Mouse (Mus musculus): ENCODE results near the gene Igf2r. TPM values are rescaled to one million over a fixed set of nuclear protein-coding genes. Genes with fewer than 3 reads are reported as not detected.

Gene Igf2r
- total and polyA plus RNA-seq, 2 experiments from 2014 or later, result 4.6 to 36.0 TPM

- Histone ChIP-seq H3K9ac (no peak overlapping the region), H3K27me3 (ENCODE audit: insufficient read depth, low read length) (no peaks in the 10 kb centered on the region), H3K9me3 (ENCODE audit: low read length) (no peaks in the 10 kb centered on the region), H3K27ac (ENCODE audit: low read depth, low read length) (no peak overlapping the region), H3K4me3 (ENCODE audit: low read depth, low read length) (no peak overlapping the region), H3K4me2 (ENCODE audit: low read depth) (no peak overlapping the region), H3K4me1 (ENCODE audit: insufficient read depth) (no peaks in the 10 kb centered on the region), H3K36me3 (ENCODE audit: insufficient read depth) (no peaks in the 10 kb centered on the region)
- WGBS, result 88% methylated on average over 5 of the region's 5 CpGs
- no peak for TF ChIP-seq CTCF (IDR thresholded peaks at IDR 0.05; ENCODE audit: low read depth)
- DNase-seq (no peak), ATAC-seq (no peak)
Measured at GRCm38 (mm10) chr17:12671029-12671605, 98.3 kb downstream of the Igf2r start.

GRCm38 (mm10) chr17:12669363-12669679 is 100.1 kb downstream of the Igf2r start:
- ATAC-seq (no peak), DNase-seq (no peak)
- H3K9me3 ChIP-seq (ENCODE audit: low read length), result no peaks in the 10 kb centered on the region
- H3K4me1 ChIP-seq (ENCODE audit: insufficient read depth), result no peaks in the 10 kb centered on the region
- no peak for TF ChIP-seq CTCF (IDR thresholded peaks at IDR 0.05; ENCODE audit: low read depth)
- H3K4me2 ChIP-seq (ENCODE audit: low read depth), result no peak overlapping the region
- H3K9ac ChIP-seq, result no peak overlapping the region
- no peak overlapping the region for H3K27ac ChIP-seq (ENCODE audit: low read depth, low read length)
- H3K27me3 ChIP-seq (ENCODE audit: insufficient read depth, low read length), result no peaks in the 10 kb centered on the region
- H3K4me3 ChIP-seq (ENCODE audit: low read depth, low read length), result no peak overlapping the region
- no peaks in the 10 kb centered on the region for H3K36me3 ChIP-seq (ENCODE audit: insufficient read depth)

DNA sequence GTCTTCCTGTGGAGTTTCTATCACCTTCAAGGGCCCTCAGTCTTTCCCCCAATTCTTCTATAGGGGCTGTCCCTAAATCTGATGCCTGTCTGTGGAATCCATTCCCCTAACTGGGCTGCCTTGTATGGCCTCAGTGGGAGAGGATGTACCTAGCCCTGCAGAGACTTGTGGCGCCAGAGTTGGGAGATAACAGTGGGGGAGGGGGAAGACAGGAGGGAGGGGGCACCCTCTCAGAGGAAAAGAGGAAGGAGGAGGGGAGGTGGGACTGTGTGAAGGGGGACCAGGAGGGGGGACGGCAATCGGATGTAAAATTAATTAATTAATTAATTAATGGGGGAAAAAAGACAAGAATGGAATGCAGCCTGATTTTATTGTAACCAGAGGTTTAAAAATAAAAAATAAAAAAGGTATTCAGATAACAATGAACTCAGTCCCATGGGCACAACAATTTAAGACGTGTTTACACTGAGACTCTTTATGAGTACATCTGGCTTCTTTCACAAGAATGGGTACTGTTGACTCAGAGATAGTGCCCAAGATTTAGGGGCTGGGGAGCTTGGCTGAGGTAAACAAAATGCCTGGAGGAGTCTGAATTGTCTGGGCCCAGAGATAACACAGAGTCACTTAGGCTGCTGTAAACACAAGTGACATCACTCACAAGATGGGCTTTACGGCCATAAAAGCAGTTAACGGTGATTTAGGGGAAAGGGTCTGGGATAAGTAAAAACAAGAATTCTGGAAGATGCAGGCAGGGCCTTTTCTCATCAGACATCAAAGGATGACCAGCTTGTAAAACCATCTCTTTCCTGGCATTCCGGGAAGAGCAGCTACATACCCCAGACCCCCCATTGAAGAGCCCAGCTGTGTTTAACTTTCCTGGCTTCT is 100.7 kb downstream of the Igf2r start:
- DNase-seq (no peak), ATAC-seq (no peak)
- Histone ChIP-seq H3K9me3 (ENCODE audit: low read length) (no peaks in the 10 kb centered on the region), H3K9ac (no peak overlapping the region), H3K4me2 (ENCODE audit: low read depth) (no peak overlapping the region), H3K4me1 (ENCODE audit: insufficient read depth) (no peaks in the 10 kb centered on the region), H3K27ac (ENCODE audit: low read depth, low read length) (no peak overlapping the region), H3K36me3 (ENCODE audit: insufficient read depth) (no peaks in the 10 kb centered on the region), H3K27me3 (ENCODE audit: insufficient read depth, low read length) (no peaks in the 10 kb centered on the region), H3K4me3 (ENCODE audit: low read depth, low read length) (no peak overlapping the region)
- no peak for TF ChIP-seq CTCF (IDR thresholded peaks at IDR 0.05; ENCODE audit: low read depth)
- WGBS, result 65% methylated on average over 7 of the region's 7 CpGs

- no peak for DNase-seq
- WGBS, result 83% methylated on average over 8 of the region's 8 CpGs
Measured at GRCm38 (mm10) chr17:12664156-12664555, 105.3 kb downstream of the Igf2r start.

GRCm38 (mm10) chr17:12660572-12661260 is 108.7 kb downstream of the Igf2r start:
- Histone ChIP-seq H3K4me3 (ENCODE audit: low read depth, low read length) (no peak overlapping the region), H3K36me3 (ENCODE audit: insufficient read depth) (no peaks in the 10 kb centered on the region), H3K27me3 (ENCODE audit: insufficient read depth, low read length) (no peaks in the 10 kb centered on the region), H3K9me3 (ENCODE audit: low read length) (no peaks in the 10 kb centered on the region), H3K27ac (ENCODE audit: low read depth, low read length) (no peak overlapping the region), H3K4me1 (ENCODE audit: insufficient read depth) (no peaks in the 10 kb centered on the region), H3K4me2 (ENCODE audit: low read depth) (no peak overlapping the region), H3K9ac (no peak overlapping the region)
- ATAC-seq (0 out of 2 replicates have a peak, but pooled peaks have one; percentile 14), DNase-seq (peak; percentile 76)
- 72% methylated on average over 13 of the region's 13 CpGs for WGBS
- peak; percentile 82 for TF ChIP-seq CTCF (IDR thresholded peaks at IDR 0.05; ENCODE audit: low read depth)

More at GRCm38 (mm10) chr17:12664156-12664555, 105.3 kb downstream of the Igf2r start:
- H3K9ac ChIP-seq, result no peak overlapping the region
- H3K36me3 ChIP-seq (ENCODE audit: insufficient read depth), result no peaks in the 10 kb centered on the region
- H3K4me1 ChIP-seq (ENCODE audit: insufficient read depth), result no peaks in the 10 kb centered on the region
- H3K27ac ChIP-seq (ENCODE audit: low read depth, low read length), result no peak overlapping the region
- H3K27me3 ChIP-seq (ENCODE audit: insufficient read depth, low read length), result no peaks in the 10 kb centered on the region
- no peak for TF ChIP-seq CTCF (IDR thresholded peaks at IDR 0.05; ENCODE audit: low read depth)
- no peak overlapping the region for H3K4me3 ChIP-seq (ENCODE audit: low read depth, low read length)
- H3K4me2 ChIP-seq (ENCODE audit: low read depth), result no peak overlapping the region
- ATAC-seq, result no peak
- H3K9me3 ChIP-seq (ENCODE audit: low read length), result no peaks in the 10 kb centered on the region

- Histone ChIP-seq H3K4me3 (ENCODE audit: low read depth, low read length) (no peak overlapping the region), H3K4me1 (ENCODE audit: insufficient read depth) (no peaks in the 10 kb centered on the region), H3K9ac (no peak overlapping the region), H3K36me3 (ENCODE audit: insufficient read depth) (no peaks in the 10 kb centered on the region), H3K9me3 (ENCODE audit: low read length) (no peaks in the 10 kb centered on the region), H3K27ac (ENCODE audit: low read depth, low read length) (no peak overlapping the region), H3K27me3 (ENCODE audit: insufficient read depth, low read length) (no peaks in the 10 kb centered on the region), H3K4me2 (ENCODE audit: low read depth) (no peak overlapping the region)
- 91% methylated on average over 10 of the region's 10 CpGs for WGBS
- DNase-seq, result no peak
- no peak for ATAC-seq
- no peak for TF ChIP-seq CTCF (IDR thresholded peaks at IDR 0.05; ENCODE audit: low read depth)
Measured at GRCm38 (mm10) chr17:12659233-12659632, 110.2 kb downstream of the Igf2r start.

DNA sequence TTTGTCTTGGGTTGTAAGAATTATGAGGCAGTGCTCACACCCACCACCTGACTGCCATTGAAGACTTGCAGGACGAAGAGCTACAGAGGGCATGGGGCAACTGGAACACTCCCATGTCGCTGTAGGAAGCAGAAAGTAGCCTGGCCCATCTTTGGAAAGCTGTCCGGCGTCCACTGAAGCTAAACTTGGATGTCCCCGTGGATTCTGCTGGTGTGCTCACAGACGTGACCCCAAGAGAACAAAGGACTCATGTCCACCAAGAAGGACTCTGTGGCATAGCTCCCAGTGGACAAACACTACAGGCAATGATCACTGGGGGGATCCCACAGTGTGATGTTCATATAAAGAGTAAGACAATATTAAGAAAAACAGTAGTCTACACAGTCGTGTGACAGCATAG is 110.7 kb downstream of the Igf2r start:
- no peak for DNase-seq
- ATAC-seq, result no peak
- 85% methylated on average over 7 of the region's 7 CpGs for WGBS
- no peak overlapping the region for H3K9ac ChIP-seq
- H3K27me3 ChIP-seq (ENCODE audit: insufficient read depth, low read length), result no peaks in the 10 kb centered on the region
- TF ChIP-seq CTCF (IDR thresholded peaks at IDR 0.05; ENCODE audit: low read depth), result no peak
- no peak overlapping the region for H3K4me2 ChIP-seq (ENCODE audit: low read depth)
- no peaks in the 10 kb centered on the region for H3K36me3 ChIP-seq (ENCODE audit: insufficient read depth)
- H3K4me3 ChIP-seq (ENCODE audit: low read depth, low read length), result no peak overlapping the region
- no peak overlapping the region for H3K27ac ChIP-seq (ENCODE audit: low read depth, low read length)
- H3K4me1 ChIP-seq (ENCODE audit: insufficient read depth), result no peaks in the 10 kb centered on the region
- H3K9me3 ChIP-seq (ENCODE audit: low read length), result no peaks in the 10 kb centered on the region

Measured in forebrain, postnatal 0 days (tissue).